Mouse (Mus musculus) urinary bladder, adult 2 months (tissue): Measurements from ENCODE around the gene Tctn1. TPM values are rescaled to one million over a fixed set of nuclear protein-coding genes. Genes with fewer than 3 reads are reported as not detected.
A peak's percentile ranks its signal among the peaks of the same experiment; 100 is the strongest.

Experiments used
- DNase-seq: peaks from one replicate; pipeline ENCODE4 v3.0.0; 2022; ENCODE audit warnings: low spot score
- polyA plus RNA-seq: library from polyadenylated mRNA; depleted of rRNA; stranded (reverse); fragments of >200 nt; gene quantifications from 2 replicates; pipeline ENCODE4 v1.2.3, GENCODE M21; 2012

Tctn1 gene
- polyA plus RNA-seq, 1 experiment = 15.6 TPM

GRCm38 (mm10) chr5:122285767-122286150, 21.5 kb upstream of the Tctn1 start:
- no peak for DNase-seq

DNA sequence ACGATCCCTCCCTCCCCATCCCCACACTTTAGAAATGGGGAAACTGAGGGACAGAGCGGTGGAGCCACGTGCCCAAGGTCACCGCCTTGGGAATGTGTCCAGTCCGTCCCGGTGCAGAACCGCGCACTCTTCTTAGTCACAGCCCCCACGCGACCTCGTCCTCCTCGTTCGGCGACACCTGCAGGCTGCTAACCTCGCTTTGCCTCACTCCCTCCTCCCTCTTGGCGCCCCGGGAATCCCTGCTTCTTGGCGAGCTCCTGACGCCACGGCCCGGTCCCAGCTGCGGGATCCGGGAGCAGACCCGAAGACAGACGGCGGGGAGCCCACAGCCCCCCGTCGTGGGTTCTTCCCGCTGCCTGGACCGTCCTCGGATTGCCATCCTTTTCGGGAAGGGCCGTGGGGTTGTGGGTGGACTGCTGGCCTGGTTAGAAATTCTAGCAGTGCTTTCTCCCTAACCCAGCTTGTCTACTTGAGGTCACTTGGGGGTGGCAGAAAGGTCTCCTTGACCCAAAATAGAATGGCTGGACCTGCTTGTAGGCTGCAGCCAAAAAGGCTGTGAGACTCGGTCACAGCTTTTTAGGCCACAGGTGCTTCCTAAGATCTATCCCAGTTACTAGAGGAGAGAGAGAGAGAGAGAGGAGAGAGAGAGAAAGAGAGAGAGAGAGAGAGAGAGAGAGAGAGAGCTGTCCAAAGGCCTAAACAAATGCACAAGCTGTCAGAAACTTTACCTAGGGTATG, 20.9 kb upstream of the Tctn1 start:
- DNase-seq = no peak

DNA sequence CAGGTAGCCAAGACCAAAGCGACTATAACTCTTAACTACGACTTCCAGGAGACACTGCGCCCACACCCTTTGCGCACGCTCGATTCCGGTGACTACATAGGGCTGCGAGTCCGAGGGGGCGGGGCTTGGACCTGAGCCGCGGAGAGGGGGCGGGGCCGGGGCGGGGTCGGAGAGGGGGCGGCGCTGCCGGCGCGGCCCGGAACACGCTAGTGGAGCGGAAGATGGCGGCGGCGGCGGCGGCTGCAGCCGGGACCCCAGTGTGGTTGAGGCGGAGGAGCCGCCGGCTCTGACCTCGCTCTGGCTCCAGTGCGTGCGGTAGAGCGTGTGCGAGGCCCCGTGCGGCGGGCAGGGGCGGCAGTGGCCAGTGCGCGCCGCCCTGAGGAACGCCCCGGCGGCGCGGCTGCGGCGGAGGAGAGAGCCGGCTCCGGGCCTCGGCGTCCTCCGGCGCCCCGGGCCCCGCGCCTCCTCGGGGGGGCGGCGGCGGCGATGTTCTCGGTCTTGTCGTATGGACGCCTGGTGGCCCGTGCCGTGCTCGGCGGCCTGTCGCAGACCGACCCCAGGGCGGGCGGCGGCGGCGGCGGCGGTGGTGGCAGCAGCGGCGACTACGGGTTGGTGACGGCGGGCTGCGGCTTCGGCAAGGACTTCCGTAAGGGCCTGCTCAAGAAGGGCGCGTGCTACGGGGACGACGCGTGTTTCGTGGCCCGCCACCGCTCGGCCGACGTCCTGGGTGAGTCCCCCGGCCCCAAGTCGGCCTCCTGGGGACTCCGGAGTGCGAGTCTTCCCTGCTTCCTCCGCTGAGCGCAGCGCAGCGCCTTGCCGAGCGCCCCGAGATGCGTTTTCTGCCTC, 20.1 kb upstream of the Tctn1 start, which contains the start of gene Pptc7:
Gene Pptc7 (plus strand): TSS at position 183 of the 846 bp plus-strand sequence.
- DNase-seq = peak; percentile 79

DNA sequence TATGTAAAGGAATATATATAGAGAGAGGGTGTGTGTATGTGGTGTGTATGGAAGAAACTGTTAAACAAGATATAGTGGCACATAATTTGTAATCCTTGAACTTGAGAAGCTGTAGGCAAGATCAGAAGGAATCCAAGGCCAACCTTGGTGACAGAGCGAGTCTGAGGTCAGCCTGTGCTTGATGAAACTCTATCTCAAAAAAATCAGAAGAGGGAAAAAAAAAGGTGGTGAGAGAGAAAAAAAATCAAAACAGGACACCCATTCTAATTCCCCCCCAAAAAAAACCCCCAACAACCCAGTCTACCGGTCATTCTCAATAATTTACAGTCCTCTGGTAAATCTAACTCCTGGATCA, 19.5 kb upstream of the Tctn1 start:
- DNase-seq = no peak

GRCm38 (mm10) chr5:122280827-122281462, 16.7 kb upstream of the Tctn1 start:
- DNase-seq = peak; percentile 50

- no peak for DNase-seq
Measured at GRCm38 (mm10) chr5:122280422-122280826, 16.2 kb upstream of the Tctn1 start.

GRCm38 (mm10) chr5:122279799-122280421, 15.7 kb upstream of the Tctn1 start:
- DNase-seq = no peak

DNA sequence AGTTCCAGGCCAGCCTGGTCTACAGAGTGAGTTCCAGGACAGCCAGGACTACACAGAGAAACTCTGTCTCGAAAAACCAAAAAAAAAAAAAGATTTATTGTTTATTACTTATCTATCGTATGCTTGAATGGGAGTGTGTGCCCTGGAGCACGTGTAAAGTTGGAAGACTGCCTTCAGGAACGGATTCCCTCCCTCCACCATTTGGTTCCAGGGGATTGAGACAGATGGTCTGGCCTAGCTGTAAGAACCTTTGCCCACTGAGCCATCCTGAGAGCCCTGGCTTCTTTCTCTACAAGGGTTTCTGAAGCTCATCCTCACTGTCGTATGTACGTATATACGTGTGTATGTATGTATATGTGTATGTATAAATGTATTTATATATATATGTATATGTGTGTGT, 14.7 kb upstream of the Tctn1 start:
- DNase-seq = no peak

- DNase-seq = no peak
Measured at GRCm38 (mm10) chr5:122274785-122275184, 10.5 kb upstream of the Tctn1 start.

DNA sequence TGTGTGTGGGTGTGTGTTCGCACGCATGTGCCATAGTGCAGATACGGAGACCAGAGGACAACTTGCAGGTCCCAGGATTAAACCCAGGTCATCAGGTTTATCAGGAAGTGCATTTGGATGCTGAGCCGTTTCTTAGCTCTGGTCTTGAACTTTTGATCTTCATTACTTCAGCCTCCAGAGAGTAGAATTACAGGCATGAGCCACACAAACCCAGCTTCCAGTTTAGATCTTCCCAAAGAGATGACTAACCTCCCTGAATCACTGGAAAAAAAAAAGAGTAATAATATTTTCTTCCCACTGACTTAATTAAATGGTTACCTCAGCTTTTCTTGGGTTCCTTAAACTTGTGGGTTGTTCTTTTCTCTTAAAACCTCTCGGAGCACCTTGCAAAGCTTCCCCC, 8.6 kb upstream of the Tctn1 start:
- DNase-seq = no peak

DNA sequence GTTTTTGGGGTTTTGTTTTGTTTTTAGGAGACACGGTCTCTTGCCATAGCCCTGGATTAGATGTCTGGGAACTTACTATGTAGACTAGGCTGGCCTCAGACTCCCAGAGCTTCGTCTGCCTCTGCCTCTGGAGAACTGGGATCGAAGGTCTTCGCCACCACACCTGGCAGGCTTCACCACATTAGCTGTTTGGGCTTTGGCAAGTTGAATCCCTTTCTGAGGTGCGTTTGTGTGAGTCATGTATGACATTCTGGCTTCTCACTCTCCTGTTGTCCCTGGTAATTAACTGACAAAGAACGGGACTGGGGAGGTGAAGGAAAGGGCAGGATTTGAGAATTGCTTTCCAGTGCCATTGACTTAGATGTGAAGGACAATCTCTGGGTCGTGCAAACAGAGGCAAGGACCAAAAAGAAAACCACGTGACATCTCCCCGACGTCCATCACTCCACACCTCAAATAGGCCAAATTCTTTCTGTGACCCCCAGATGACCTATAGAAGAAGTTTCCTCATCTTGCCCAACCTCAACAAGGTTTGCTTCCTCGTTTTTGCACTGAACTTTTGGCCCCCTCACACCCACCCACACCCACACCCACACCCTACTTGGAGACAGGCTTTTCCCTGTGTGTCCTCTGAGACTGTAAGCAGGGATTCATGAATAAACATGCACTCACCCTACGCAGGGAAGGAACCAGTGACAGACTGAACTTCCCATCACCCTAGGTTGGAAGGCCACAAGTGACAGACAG, 4.8 kb upstream of the Tctn1 start:
- no peak for DNase-seq

- DNase-seq = peak; percentile 40
Measured at GRCm38 (mm10) chr5:122267899-122268298, 3.6 kb upstream of the Tctn1 start.

- no peak for DNase-seq
Measured at GRCm38 (mm10) chr5:122267136-122267535, 2.9 kb upstream of the Tctn1 start.

- no peak for DNase-seq
Measured at GRCm38 (mm10) chr5:122265942-122266341, 1.7 kb upstream of the Tctn1 start.

GRCm38 (mm10) chr5:122265187-122265586, 927 bp upstream of the Tctn1 start:
- DNase-seq = no peak

GRCm38 (mm10) chr5:122262104-122262503, 2.2 kb downstream of the Tctn1 start:
- DNase-seq = no peak

DNA sequence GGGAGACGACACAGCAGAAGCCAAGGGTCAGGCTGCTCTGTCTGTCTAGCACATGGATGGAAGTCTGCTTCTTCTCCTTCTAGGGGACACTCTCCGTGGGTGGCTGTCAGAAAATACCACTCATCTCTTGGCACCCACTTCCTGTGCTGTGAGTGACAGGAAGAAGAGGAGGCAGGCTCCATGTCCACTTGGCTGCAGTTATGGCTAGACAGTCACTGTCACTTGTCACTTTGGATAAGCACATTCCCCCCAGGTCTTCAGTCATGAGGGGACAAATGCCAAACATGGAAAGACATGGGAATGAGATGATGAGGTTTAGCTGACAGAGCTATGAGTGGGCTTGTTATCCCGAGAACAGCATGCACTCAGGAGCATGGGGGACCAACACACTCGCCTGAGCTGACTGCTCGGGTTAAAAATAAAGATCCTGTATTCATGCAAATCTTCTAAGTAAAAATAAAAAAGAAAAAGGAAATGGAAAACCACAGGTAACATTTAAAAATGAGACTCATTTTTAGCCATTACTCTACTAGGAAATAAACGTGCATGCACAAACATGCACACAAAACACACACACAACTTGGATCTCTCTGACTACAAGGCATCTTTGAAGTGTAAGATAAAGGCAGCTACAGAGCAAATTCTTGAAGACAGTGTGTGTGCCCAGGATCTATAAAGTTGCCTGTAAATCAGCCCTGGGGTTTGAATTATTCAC, 6.1 kb downstream of the Tctn1 start:
- DNase-seq = no peak

- no peak for DNase-seq
Measured at GRCm38 (mm10) chr5:122251895-122252606, 12.2 kb downstream of the Tctn1 start.

DNA sequence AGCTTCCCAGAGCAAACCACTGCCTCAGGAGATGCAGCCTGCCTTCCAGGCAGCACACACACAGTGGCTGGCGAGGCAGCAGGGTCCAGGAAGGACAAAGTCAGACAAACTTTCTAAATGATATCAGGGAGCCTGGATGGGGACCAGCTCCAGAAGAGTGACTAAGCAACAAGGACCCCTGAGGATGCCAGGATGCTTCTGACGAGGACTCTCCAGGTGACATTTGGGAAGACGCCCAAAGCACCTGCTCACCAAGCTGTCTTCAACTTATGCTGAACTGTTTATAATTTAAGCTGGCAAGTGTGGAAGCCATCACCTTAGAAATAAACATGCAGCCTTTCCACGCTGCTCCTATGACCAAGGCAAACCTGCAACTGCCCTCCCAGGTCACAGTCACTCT, 15.0 kb downstream of the Tctn1 start:
- DNase-seq = no peak

GRCm38 (mm10) chr5:122247934-122248333, 16.3 kb downstream of the Tctn1 start:
- DNase-seq = no peak
